Mouse (Mus musculus): Measurements from ENCODE around the gene Tmem11.

GRCm38 (mm10) chr11:60902486-60902885 lies 23.4 kb upstream of the Tmem11 start:
- TF ChIP-seq TAL1 (IDR thresholded peaks at IDR 0.05; ENCODE audit: low read length) (no peak), GATA1 (IDR thresholded peaks at IDR 0.05; ENCODE audit: low read length) (no peak)
